Mouse (Mus musculus): ENCODE data around the gene Plagl1.

DNA sequence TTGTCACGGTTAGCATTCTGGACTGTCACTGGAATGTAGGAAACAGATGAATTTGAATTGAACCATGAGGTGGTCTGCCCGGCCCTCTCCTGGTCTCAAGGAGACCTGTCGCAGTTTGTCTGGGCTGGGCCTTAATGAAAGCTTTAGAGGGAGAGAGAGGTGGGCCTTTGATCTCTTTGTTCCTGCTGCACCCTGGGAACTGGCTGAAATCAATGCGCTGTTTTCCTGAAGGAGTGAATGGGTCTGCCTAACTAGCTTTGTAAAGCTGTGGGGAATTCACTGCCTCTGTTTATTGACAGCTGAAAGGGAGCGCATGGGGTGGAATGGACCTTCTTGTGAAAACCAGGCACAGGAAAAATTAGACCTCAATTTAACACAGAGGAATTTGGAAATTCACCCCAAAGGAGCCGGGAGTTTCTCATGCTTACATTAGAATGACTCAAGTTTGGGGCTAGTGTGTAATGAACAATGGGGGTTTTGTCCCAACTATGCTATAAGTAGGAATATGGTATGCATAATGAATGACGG lies 47.8 kb downstream of the Plagl1 start:
- TF ChIP-seq CTCF (IDR thresholded peaks at IDR 0.05; ENCODE audit: low read depth) (no peak), EP300 (optimal IDR thresholded peaks at IDR 0.05) (no peak)
